Mouse (Mus musculus) midbrain, embryonic 14.5 days (tissue): ENCODE data around the gene Hmgb1. TPM values are rescaled to one million over a fixed set of nuclear protein-coding genes. Genes with fewer than 3 reads are reported as not detected.
A peak's percentile ranks its signal among the peaks of the same experiment; 100 is the strongest.

Source experiments
- ATAC-seq: fragments of 200-750 bp; cut with Nextera tagmentation; 2 replicates; pipeline ENCODE4 v1.8.0; 2017; ENCODE audit warnings: moderate number of reproducible peaks, moderate library complexity; ENCODE audit not compliant: low FRiP score, low TSS enrichment
- DNase-seq: peaks from one replicate; pipeline ENCODE4 v3.0.0-alpha.2; 2015
- H3K27ac ChIP-seq: fragments of 300-500 bp; sonication (generic); replicated peaks from 2 replicates; pipeline ENCODE4 v1.5.1; 2014; ENCODE audit warnings: mild to moderate bottlenecking, low read depth, low read length, moderate library complexity
- H3K27me3 ChIP-seq: fragments of 300-500 bp; sonication (generic); 2 replicates; pipeline ENCODE4 v1.6.1; 2014; ENCODE audit warnings: low read length, control low read depth, mixed read lengths; ENCODE audit not compliant: control insufficient read depth, insufficient read depth
- H3K36me3 ChIP-seq: fragments of 300-500 bp; sonication (generic); 2 replicates; pipeline ENCODE4 v1.6.1; 2014; ENCODE audit warnings: low read length, control low read depth; ENCODE audit not compliant: control insufficient read depth, insufficient read depth
- H3K4me1 ChIP-seq: fragments of 300-500 bp; sonication (generic); 2 replicates; pipeline ENCODE4 v1.6.1; 2014; ENCODE audit warnings: mild to moderate bottlenecking, antibody characterized with exemption, low read length, control low read depth; ENCODE audit not compliant: control insufficient read depth, insufficient read depth
- H3K4me2 ChIP-seq: fragments of 300-500 bp; sonication (generic); 2 replicates; pipeline ENCODE4 v1.6.1; 2014; ENCODE audit warnings: mild to moderate bottlenecking, low read length, moderate library complexity
- H3K4me3 ChIP-seq: fragments of 300-500 bp; sonication (generic); replicated peaks from 2 replicates; pipeline ENCODE4 v1.5.1; 2014; ENCODE audit warnings: low read depth, low read length
- H3K9ac ChIP-seq: fragments of 300-500 bp; sonication (generic); replicated peaks from 2 replicates; pipeline ENCODE4 v1.6.1; 2014; ENCODE audit warnings: mild to moderate bottlenecking, low read length, moderate library complexity
- H3K9me3 ChIP-seq: fragments of 300-500 bp; sonication (generic); 2 replicates; pipeline ENCODE4 v1.6.1; 2016; ENCODE audit warnings: low read length, control low read depth, mixed read lengths; ENCODE audit not compliant: control insufficient read depth
- WGBS: fragments of 180-500 bp; shearing (Covaris S2); extraction: QIAGEN DNeasy Blood & Tissue Kit; methylation state at CpG from one replicate; pipeline ENCODE4 v1.1.7; 2014; 5-methylcytosine and 5-hydroxymethylcytosine counted together
- polyA plus RNA-seq: library from polyadenylated mRNA; unstranded; fragments of >200 nt; fragmentation: Nextera tagmentation; extraction: Ambion mirVana; gene quantifications from 2 replicates; pipeline ENCODE4 v1.2.1, GENCODE M21; 2014

Hmgb1 gene
- polyA plus RNA-seq, 1 experiment from 2014 or later = 947 TPM

DNA sequence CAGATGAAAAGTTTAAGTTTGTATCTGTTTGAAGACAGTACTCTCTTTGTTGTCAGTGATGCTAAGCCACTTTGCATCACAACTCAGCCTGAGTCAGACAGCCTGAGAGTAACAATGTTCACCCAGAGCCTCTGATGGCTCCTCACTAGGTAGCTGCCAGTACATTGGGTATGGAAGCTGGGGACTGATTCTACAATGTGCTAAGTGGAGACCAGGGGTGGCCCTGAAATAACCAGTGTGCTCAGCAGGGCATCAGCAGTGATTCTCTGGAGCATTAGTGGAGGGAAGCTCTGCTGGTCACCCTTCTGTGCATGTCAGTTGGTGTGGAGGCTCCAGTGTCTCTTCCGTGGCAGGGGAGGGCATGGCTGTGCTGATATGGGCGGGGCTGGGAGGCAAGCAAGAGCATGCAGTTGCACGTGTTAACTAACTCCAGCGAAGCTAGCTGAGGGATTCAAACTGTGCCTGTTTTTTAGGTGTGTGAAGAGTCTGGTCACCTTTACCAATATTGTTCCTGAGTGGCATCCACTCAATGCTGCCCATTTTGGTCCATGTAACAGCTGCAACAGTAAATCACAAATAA, 19.6 kb upstream of the Hmgb1 start:
- ATAC-seq (no peak), DNase-seq (no peak)
- H3K27ac ChIP-seq = no peak overlapping the region
- no peaks in the 10 kb centered on the region for H3K27me3 ChIP-seq
- no peak overlapping the region for H3K9ac ChIP-seq
- WGBS = 86% methylated on average over 4 of the region's 4 CpGs
- no peaks in the 10 kb centered on the region for H3K9me3 ChIP-seq
- no peak overlapping the region for H3K4me3 ChIP-seq
- H3K36me3 ChIP-seq = peaks cover 52% of the 10 kb centered on the region
- H3K4me2 ChIP-seq = no peak overlapping the region
- no peaks in the 10 kb centered on the region for H3K4me1 ChIP-seq

DNA sequence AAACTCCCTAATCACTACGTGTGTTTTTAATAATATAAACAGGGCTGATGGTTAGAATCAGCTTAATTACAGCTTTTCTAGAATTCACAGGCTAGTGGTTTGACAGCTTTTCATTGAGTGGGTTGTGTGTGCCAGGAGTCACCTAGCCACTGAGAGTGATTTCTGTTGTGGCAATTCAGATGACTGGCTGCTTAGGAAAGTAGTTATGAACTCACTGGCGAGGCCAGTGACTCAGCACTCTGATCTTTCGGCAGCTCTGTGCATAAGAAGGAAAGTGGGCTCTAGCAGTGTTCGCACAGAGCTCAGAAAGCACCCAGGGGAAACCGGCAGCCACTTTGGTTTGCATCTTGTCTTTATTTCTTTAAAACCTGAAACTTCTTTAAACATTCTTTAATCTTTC, 18.7 kb upstream of the Hmgb1 start:
- peaks cover 56% of the 10 kb centered on the region for H3K36me3 ChIP-seq
- H3K4me2 ChIP-seq = no peak overlapping the region
- no peaks in the 10 kb centered on the region for H3K9me3 ChIP-seq
- H3K4me3 ChIP-seq = no peak overlapping the region
- no peaks in the 10 kb centered on the region for H3K27me3 ChIP-seq
- ATAC-seq (no peak), DNase-seq (no peak)
- no peak overlapping the region for H3K27ac ChIP-seq
- H3K9ac ChIP-seq = no peak overlapping the region
- no peaks in the 10 kb centered on the region for H3K4me1 ChIP-seq
- 85% methylated on average over 5 of the region's 5 CpGs for WGBS

DNA sequence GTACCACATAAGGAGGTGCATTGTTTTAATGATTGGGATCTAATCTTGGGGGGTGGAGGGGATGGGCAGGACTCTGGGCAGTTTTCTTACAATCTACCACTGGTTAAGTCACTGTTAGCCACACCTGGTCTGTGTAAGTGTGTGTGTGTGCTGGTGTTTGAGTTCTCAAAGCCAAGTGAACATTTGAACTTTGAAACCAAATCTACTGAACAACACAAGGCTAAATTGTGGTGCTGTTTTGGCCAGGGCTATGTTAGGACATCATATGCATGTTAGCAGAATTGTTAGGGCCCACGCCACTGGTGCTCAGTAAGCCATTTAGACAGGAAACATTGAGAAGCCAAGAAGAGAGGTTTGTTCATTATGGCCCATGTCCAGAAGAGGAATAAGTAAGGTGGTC, 14.5 kb upstream of the Hmgb1 start:
- Histone ChIP-seq H3K27ac (no peak overlapping the region), H3K27me3 (no peaks in the 10 kb centered on the region), H3K9ac (no peak overlapping the region), H3K4me1 (peaks cover 11% of the 10 kb centered on the region), H3K4me3 (no peak overlapping the region), H3K36me3 (peaks cover 71% of the 10 kb centered on the region), H3K4me2 (no peak overlapping the region), H3K9me3 (no peaks in the 10 kb centered on the region)
- ATAC-seq = no peak
- WGBS = 93% methylated on average over 1 of the region's 1 CpGs
- no peak for DNase-seq

DNA sequence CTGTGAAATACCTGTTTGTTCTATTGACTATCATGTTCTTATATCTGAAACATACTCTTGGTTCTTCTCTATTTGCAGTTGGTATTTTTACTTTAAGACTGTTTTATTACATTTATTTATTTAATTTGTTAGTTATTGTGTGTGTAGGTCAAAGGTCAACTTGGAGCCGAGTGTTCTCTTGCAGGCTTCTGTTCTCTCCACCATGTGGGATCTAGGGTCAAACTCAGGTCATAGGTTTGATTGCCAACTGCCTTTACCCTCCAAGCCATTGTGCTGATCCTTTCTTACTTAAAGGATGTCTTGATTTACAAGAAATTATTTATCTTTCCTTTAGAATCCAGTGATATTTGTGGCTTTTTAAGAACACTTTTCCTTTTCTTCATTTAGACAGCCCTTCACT, 12.3 kb upstream of the Hmgb1 start:
- no peak overlapping the region for H3K27ac ChIP-seq
- H3K9me3 ChIP-seq = no peaks in the 10 kb centered on the region
- H3K9ac ChIP-seq = no peak overlapping the region
- 0% methylated on average over 1 of the region's 1 CpGs for WGBS
- no peaks in the 10 kb centered on the region for H3K27me3 ChIP-seq
- peaks cover 69% of the 10 kb centered on the region for H3K36me3 ChIP-seq
- ATAC-seq (no peak), DNase-seq (no peak)
- peaks cover 11% of the 10 kb centered on the region for H3K4me1 ChIP-seq
- no peak overlapping the region for H3K4me2 ChIP-seq
- no peak overlapping the region for H3K4me3 ChIP-seq

DNA sequence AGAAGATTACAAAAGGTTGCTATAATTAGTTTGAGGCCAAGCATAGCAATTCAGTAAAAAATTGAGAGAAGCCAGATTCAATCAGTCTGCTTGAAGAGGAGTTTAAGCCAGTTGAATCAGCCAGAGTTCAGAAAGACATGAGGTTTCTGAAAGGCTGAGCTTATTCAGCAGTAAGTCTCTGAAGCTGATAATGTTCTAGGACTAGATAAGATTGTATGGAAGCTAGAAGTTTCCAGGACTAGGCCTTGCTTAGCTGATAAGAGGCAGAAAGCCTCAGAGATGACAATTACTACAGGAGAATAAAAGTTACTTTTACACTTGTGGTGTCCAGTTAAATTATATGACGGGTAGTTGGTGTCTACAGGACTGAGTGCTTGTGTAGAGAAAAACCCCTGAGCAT, 5.9 kb upstream of the Hmgb1 start:
- Histone ChIP-seq H3K27me3 (no peaks in the 10 kb centered on the region), H3K9me3 (no peaks in the 10 kb centered on the region), H3K4me2 (no peak overlapping the region), H3K4me1 (peaks cover 11% of the 10 kb centered on the region), H3K27ac (no peak overlapping the region), H3K4me3 (no peak overlapping the region), H3K9ac (no peak overlapping the region), H3K36me3 (peaks cover 61% of the 10 kb centered on the region)
- WGBS = 97% methylated on average over 1 of the region's 1 CpGs
- ATAC-seq (no peak), DNase-seq (no peak)

DNA sequence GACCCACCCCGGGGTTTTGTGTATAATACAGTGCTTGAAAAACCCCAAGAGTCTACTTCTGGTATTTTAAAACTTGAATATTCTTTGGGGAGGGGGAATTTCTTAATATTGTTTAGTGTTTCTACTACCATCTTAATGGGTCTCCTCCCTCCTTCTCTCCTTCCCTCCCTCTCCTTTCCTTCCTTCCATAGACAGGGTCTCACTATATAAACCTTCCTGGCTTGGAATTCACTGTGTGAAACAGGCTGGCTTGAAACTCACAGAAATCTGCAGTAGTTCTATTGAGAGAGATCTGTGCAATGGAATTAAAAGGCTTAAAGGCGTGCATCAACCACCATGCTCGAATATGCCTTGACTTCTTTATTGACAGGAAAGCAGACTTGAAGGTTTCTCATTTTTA, 1.5 kb upstream of the Hmgb1 start:
- Histone ChIP-seq H3K27ac (no peak overlapping the region), H3K27me3 (no peaks in the 10 kb centered on the region), H3K4me1 (peaks cover 14% of the 10 kb centered on the region), H3K36me3 (peaks cover 21% of the 10 kb centered on the region), H3K9me3 (no peaks in the 10 kb centered on the region), H3K4me2 (peak overlapping the region; percentile 64), H3K4me3 (peak overlapping the region; percentile 61), H3K9ac (no peak overlapping the region; the same call in 1 of the 2 replicates)
- DNase-seq (no peak), ATAC-seq (no peak)
- WGBS = 75% methylated on average over 3 of the region's 3 CpGs

DNA sequence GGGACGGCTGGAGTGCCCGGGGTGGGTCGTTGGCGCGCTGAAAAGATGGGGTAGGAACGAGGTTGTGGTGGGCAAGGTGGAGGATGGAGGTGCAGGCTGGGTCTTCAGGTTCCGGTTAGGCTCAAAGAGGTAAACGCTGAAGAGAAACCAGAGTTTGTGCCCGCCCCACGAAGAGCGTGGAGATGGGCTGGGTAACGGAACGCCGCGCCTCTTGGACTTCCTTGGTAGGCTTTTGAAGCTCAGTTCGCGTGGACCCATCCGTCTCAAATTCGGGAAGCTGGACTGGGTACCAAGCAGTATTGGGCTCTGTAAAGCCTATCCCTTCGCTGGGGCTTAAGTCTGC, 526 bp upstream of the Hmgb1 start:
- no peak for DNase-seq
- under 1% methylated on average over 20 of the region's 20 CpGs for WGBS
- H3K27me3 ChIP-seq = no peaks in the 10 kb centered on the region
- no peaks in the 10 kb centered on the region for H3K9me3 ChIP-seq
- H3K27ac ChIP-seq = peak overlapping the region; percentile 79
- peak overlapping the region; percentile 64 for H3K4me2 ChIP-seq
- peak overlapping the region; percentile 62 for H3K9ac ChIP-seq
- H3K4me3 ChIP-seq = peak overlapping the region; percentile 61
- peaks cover 13% of the 10 kb centered on the region for H3K36me3 ChIP-seq
- H3K4me1 ChIP-seq = peaks cover 14% of the 10 kb centered on the region
- no peak for ATAC-seq

DNA sequence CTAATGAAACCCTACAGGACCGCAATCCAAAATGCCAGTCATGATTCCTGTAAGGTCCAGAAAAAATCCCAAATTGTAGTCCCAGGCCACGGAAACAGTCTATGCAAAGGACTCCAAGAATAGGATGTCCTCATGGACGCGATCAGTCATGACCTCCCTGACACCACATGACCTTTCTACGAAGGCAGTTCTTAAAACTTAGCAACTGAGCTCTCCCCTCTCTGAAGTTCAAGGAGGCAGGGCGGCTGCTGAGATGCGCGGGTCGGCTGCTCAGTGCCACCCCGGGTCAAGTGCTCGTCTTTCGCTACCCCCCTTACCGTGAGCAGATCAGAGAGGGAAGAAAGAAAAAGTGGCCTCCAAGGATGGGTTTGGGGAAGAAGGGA, 577 bp downstream of the Hmgb1 start:
- H3K9me3 ChIP-seq = no peaks in the 10 kb centered on the region
- no peak for DNase-seq
- H3K36me3 ChIP-seq = 0 out of 2 replicates have a peak, but pooled peaks cover 3% of the 10 kb centered on the region
- H3K4me3 ChIP-seq = peak overlapping the region; percentile 61
- peak overlapping the region; percentile 78 for H3K9ac ChIP-seq
- H3K27ac ChIP-seq = peak overlapping the region; percentile 95
- H3K4me1 ChIP-seq = peaks cover 14% of the 10 kb centered on the region
- WGBS = under 1% methylated on average over 13 of the region's 13 CpGs
- peak; percentile 75 for ATAC-seq
- peak overlapping the region; percentile 74 for H3K4me2 ChIP-seq
- H3K27me3 ChIP-seq = no peaks in the 10 kb centered on the region

DNA sequence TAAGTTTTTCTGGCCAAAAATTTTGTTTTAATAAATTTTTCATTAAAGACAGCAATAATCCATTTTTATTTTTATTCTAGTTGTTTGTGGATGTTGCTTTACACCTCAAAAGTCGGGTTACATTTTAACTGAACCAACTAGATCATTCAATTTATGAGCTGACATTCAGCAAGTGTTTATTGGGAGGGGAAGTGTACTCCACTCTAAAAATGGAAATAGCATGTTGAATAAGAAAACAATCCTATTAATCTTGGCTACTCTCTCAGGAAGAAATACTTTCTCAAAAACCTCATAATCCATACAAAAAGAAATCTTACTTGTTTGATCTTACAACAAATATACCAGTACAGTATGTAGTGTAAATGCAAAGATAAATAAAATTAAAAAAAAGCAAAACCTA, 1.2 kb downstream of the Hmgb1 start:
- H3K27me3 ChIP-seq = no peaks in the 10 kb centered on the region
- H3K27ac ChIP-seq = peak overlapping the region; percentile 95; the same call in 1 of the 2 replicates
- peaks cover 14% of the 10 kb centered on the region for H3K4me1 ChIP-seq
- H3K36me3 ChIP-seq = 0 out of 2 replicates have a peak, but pooled peaks cover under 1% of the 10 kb centered on the region
- peak overlapping the region; percentile 74 for H3K4me2 ChIP-seq
- peak overlapping the region; percentile 61 for H3K4me3 ChIP-seq
- DNase-seq (no peak), ATAC-seq (no peak)
- 47% methylated on average over 1 of the region's 1 CpGs for WGBS
- peak overlapping the region; percentile 78 for H3K9ac ChIP-seq
- no peaks in the 10 kb centered on the region for H3K9me3 ChIP-seq
